Mouse (Mus musculus) intestine, embryonic 14.5 days (tissue): ENCODE results near the gene Fzr1. TPM values are rescaled to one million over a fixed set of nuclear protein-coding genes. Genes with fewer than 3 reads are reported as not detected.

Source experiments
- ATAC-seq: fragments of 200-750 bp; cut with Nextera tagmentation; replicated peaks from 2 replicates; pipeline ENCODE4 v1.8.0; 2017; ENCODE audit warnings: low read depth, moderate number of reproducible peaks, moderate TSS enrichment, moderate library complexity; ENCODE audit not compliant: low FRiP score, low TSS enrichment
- DNase-seq: peaks from one replicate; pipeline ENCODE4 v3.0.0-alpha.2; 2018; ENCODE audit warnings: low spot score
- H3K27ac ChIP-seq: fragments of 300-500 bp; sonication (generic); 2 replicates; pipeline ENCODE4 v1.5.1; 2014; ENCODE audit warnings: low read depth, mild to moderate bottlenecking, control low read depth
- H3K27me3 ChIP-seq: fragments of 300-500 bp; sonication (generic); replicated peaks from 2 replicates; pipeline ENCODE4 v1.6.1; 2014; ENCODE audit warnings: low read length, control low read depth; ENCODE audit not compliant: control insufficient read depth, insufficient read depth
- H3K36me3 ChIP-seq: fragments of 300-500 bp; sonication (generic); 2 replicates; pipeline ENCODE4 v1.6.1; 2014; ENCODE audit warnings: low read length, control low read depth; ENCODE audit not compliant: control insufficient read depth, insufficient read depth
- H3K4me1 ChIP-seq: fragments of 300-500 bp; sonication (generic); replicated peaks from 2 replicates; pipeline ENCODE4 v1.6.1; 2014; ENCODE audit warnings: low read length, control low read depth, mixed read lengths; ENCODE audit not compliant: control insufficient read depth, insufficient read depth
- H3K4me2 ChIP-seq: fragments of 300-500 bp; sonication (generic); 2 replicates; pipeline ENCODE4 v1.6.1; 2014; ENCODE audit warnings: low read length
- H3K4me3 ChIP-seq: fragments of 300-500 bp; sonication (generic); 2 replicates; pipeline ENCODE4 v1.5.1; 2014; ENCODE audit warnings: low read depth, low read length, control low read depth, mixed read lengths
- H3K9ac ChIP-seq: fragments of 300-500 bp; sonication (generic); 2 replicates; pipeline ENCODE4 v1.6.1; 2014; ENCODE audit warnings: mild to moderate bottlenecking, low read length
- H3K9me3 ChIP-seq: fragments of 300-500 bp; sonication (generic); 2 replicates; pipeline ENCODE4 v1.6.1; 2016; ENCODE audit warnings: low read length, control low read depth; ENCODE audit not compliant: control insufficient read depth
- WGBS: fragments of 180-500 bp; shearing (Covaris S2); extraction: QIAGEN DNeasy Blood & Tissue Kit; methylation state at CpG from one replicate; pipeline ENCODE4 v1.1.7; 2014; 5-methylcytosine and 5-hydroxymethylcytosine counted together
- polyA plus RNA-seq: library from polyadenylated mRNA; unstranded; fragments of >200 nt; fragmentation: Nextera tagmentation; extraction: Ambion mirVana; gene quantifications from 2 replicates; pipeline ENCODE4 v1.2.1, GENCODE M21; 2014

Gene Fzr1
- polyA plus RNA-seq, 1 experiment from 2014 or later: 93.9 TPM

GRCm38 (mm10) chr10:81340551-81341332 is 37.6 kb downstream of the Fzr1 start:
- Histone ChIP-seq H3K9ac (no peak overlapping the region), H3K36me3 (no peaks in the 10 kb centered on the region), H3K9me3 (no peaks in the 10 kb centered on the region), H3K27me3 (peaks cover 36% of the 10 kb centered on the region), H3K4me3 (no peak overlapping the region), H3K4me1 (peaks cover 19% of the 10 kb centered on the region), H3K27ac (no peak overlapping the region), H3K4me2 (no peak overlapping the region)
- DNase-seq: no peak
- 43% methylated on average over 17 of the region's 17 CpGs for WGBS
- no peak for ATAC-seq

GRCm38 (mm10) chr10:81336558-81336957 is 41.8 kb downstream of the Fzr1 start:
- H3K36me3 ChIP-seq: no peaks in the 10 kb centered on the region
- H3K27me3 ChIP-seq: peaks cover 9% of the 10 kb centered on the region; the same call in 1 of the 2 replicates
- WGBS: 89% methylated on average over 4 of the region's 4 CpGs
- no peaks in the 10 kb centered on the region for H3K9me3 ChIP-seq
- H3K9ac ChIP-seq: no peak overlapping the region
- no peak overlapping the region for H3K4me2 ChIP-seq
- peaks cover 31% of the 10 kb centered on the region for H3K4me1 ChIP-seq
- DNase-seq: no peak
- no peak for ATAC-seq
- no peak overlapping the region for H3K4me3 ChIP-seq
- H3K27ac ChIP-seq: peak overlapping the region; percentile 80; the same call in 1 of the 2 replicates

DNA sequence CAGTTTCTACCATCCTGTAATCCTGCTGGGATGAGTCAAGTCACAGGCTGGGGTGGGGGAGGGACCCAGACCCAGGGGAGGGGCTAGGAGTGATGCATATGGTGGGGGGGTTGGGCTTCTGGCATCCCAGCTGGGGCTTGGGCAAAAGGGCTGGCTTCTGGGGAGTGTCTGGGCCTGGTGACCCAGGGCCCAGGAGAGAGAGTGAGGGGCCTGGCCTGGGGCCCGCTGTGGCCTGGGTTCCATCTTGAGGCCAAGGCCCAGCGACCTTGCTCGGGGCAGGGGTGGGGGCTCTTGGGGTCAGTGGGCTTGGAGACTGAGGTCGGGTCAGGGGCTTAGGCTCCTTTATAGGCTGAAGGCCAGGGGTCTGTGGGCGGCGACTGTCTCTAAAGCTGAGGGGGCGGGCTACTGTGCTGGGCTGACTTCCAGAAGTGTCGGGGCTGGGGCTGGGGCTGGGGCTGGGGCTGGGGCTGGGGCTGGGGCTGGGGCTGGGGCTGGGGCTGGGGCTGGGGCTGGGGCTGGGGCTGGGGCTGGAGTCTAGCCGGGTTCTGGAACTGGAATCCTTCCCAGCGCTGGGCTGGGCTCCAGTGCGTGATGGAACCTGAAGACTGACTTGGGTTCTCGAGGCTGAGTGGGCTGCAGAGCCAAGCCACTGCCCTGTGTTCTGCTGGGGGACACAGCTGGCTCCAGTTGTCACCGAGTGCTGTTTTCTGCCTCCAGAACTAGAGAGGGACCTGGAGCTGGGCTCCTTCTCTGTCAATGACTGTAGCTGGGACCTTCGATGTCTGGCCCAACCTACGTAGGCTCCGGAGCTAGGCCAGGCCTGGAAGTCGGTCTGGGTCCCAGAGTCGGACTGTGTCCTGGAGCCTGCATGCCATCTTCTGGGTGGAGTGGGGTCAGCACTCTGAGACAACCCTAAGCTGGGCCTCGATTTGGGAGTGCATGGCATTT is 42.6 kb downstream of the Fzr1 start:
- Histone ChIP-seq H3K4me3 (0 out of 2 replicates have a peak overlapping the region, but pooled peaks have one; percentile 6), H3K27me3 (peaks cover 9% of the 10 kb centered on the region; the same call in 1 of the 2 replicates), H3K9me3 (no peaks in the 10 kb centered on the region), H3K9ac (peak overlapping the region; percentile 11; the same call in 1 of the 2 replicates), H3K36me3 (no peaks in the 10 kb centered on the region), H3K4me1 (peaks cover 28% of the 10 kb centered on the region), H3K4me2 (peak overlapping the region; percentile 31; the same call in 1 of the 2 replicates), H3K27ac (peak overlapping the region; percentile 80)
- ATAC-seq: peak; percentile 33; the same call in 1 of the 2 replicates
- no peak for DNase-seq
- 43% methylated on average over 19 of the region's 19 CpGs for WGBS

DNA sequence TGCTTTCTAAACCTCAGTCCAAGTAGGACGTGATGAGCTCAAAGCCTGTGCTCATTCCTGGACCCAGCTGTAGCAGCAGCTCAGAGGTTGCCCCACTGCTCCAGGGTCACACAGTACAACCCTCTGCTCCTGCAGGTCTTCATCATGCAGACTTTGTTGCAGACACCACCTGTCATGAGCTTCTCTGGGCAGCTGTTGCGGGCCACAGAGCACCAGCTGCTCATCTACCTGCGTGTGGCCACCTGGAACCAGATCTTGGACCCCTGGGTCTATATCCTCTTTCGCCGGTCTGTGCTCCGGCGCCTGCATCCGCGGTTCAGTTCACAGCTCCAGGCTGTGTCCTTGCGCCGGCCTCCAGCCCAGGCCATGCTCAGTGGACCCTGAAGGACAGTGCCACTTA is 44.0 kb downstream of the Fzr1 start:
- H3K4me3 ChIP-seq: no peak overlapping the region
- H3K27ac ChIP-seq: no peak overlapping the region
- H3K9me3 ChIP-seq: no peaks in the 10 kb centered on the region
- peaks cover 9% of the 10 kb centered on the region; the same call in 1 of the 2 replicates for H3K27me3 ChIP-seq
- no peak overlapping the region for H3K4me2 ChIP-seq
- ATAC-seq (no peak), DNase-seq (no peak)
- no peak overlapping the region for H3K9ac ChIP-seq
- peaks cover 38% of the 10 kb centered on the region for H3K4me1 ChIP-seq
- 67% methylated on average over 11 of the region's 11 CpGs for WGBS
- H3K36me3 ChIP-seq: no peaks in the 10 kb centered on the region

GRCm38 (mm10) chr10:81332277-81332676 is 46.0 kb downstream of the Fzr1 start:
- H3K9me3 ChIP-seq: no peaks in the 10 kb centered on the region
- no peak for DNase-seq
- H3K4me3 ChIP-seq: 0 out of 2 replicates have a peak overlapping the region, but pooled peaks have one; percentile 1
- H3K27me3 ChIP-seq: 0 out of 2 replicates have a peak, but pooled peaks cover 6% of the 10 kb centered on the region
- WGBS: 30% methylated on average over 29 of the region's 29 CpGs
- H3K9ac ChIP-seq: 0 out of 2 replicates have a peak overlapping the region, but pooled peaks have one; percentile 3
- no peak for ATAC-seq
- H3K4me1 ChIP-seq: peaks cover 51% of the 10 kb centered on the region
- no peak overlapping the region for H3K27ac ChIP-seq
- peak overlapping the region; percentile 33 for H3K4me2 ChIP-seq
- peaks cover 4% of the 10 kb centered on the region for H3K36me3 ChIP-seq

- DNase-seq (no peak), ATAC-seq (peak; percentile 13; the same call in 1 of the 2 replicates)
- Histone ChIP-seq H3K36me3 (peaks cover 26% of the 10 kb centered on the region), H3K4me1 (peaks cover 39% of the 10 kb centered on the region), H3K4me3 (peak overlapping the region; percentile 29), H3K27ac (peak overlapping the region; percentile 94), H3K4me2 (peak overlapping the region; percentile 54), H3K9ac (peak overlapping the region; percentile 34), H3K9me3 (no peaks in the 10 kb centered on the region), H3K27me3 (0 out of 2 replicates have a peak, but pooled peaks cover 6% of the 10 kb centered on the region)
- WGBS: 44% methylated on average over 4 of the region's 4 CpGs
Measured at GRCm38 (mm10) chr10:81330007-81330406, 48.3 kb downstream of the Fzr1 start.

DNA sequence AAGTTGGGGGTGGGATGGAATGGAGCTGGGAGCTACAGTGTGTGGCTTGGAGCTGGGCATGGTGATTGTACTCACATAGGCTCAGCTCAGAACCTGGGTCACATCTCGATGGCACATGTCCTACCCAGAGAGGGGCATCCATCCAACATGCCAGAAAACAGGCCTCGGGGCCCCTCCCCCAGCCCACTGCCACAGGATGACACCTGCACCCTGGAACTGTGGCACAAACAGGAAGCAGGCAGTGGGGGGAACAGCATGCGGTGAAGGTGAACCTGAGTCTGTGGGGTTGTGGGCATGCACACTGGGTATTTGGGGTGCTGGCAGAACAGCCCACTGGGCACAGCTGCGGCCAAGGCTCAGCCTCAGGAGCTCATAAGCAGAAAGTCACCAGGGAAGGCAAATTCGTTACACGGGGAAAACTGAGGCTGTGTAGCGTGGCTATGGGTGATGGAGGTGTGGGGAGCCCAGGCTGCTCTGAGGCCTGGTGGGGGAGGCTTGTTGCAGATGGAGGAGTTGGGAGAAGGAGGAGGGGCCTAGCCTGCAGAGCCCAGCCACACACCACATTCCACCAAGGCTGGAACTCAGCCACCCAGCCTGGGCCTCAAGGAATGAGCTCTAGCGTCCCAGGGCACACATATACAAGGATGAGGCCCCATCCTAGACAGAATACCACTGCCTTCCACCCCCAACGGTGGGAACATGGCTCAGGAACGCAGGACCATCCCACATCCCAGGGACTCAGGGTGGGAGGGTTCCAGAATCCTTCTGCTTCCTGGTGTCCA is 48.9 kb downstream of the Fzr1 start:
- H3K4me3 ChIP-seq: peak overlapping the region; percentile 29
- H3K9ac ChIP-seq: peak overlapping the region; percentile 34
- H3K27me3 ChIP-seq: 0 out of 2 replicates have a peak, but pooled peaks cover 6% of the 10 kb centered on the region
- peak overlapping the region; percentile 94 for H3K27ac ChIP-seq
- ATAC-seq: peak; percentile 80
- H3K4me1 ChIP-seq: peaks cover 34% of the 10 kb centered on the region
- H3K36me3 ChIP-seq: peaks cover 33% of the 10 kb centered on the region
- no peaks in the 10 kb centered on the region for H3K9me3 ChIP-seq
- no peak for DNase-seq
- peak overlapping the region; percentile 54 for H3K4me2 ChIP-seq
- 39% methylated on average over 10 of the region's 10 CpGs for WGBS
